Mouse (Mus musculus) embryonic fibroblast, embryonic 13.5 days (primary cell): Measurements from ENCODE around the gene Slc25a3. TPM values are rescaled to one million over a fixed set of nuclear protein-coding genes. Genes with fewer than 3 reads are reported as not detected.

Source experiments
- H3K27ac ChIP-seq: 2 replicates; pipeline ENCODE4 v1.5.1; 2012; ENCODE audit warnings: low read length, control low read depth, inconsistent platforms; ENCODE audit not compliant: insufficient read depth
- H3K4me1 ChIP-seq: 2 replicates; pipeline ENCODE4 v1.6.1; 2011; ENCODE audit warnings: low read length; ENCODE audit not compliant: control insufficient read depth, insufficient read depth
- H3K4me3 ChIP-seq: 2 replicates; pipeline ENCODE4 v1.5.1; 2011; ENCODE audit warnings: mild to moderate bottlenecking, control low read depth, low read length; ENCODE audit not compliant: insufficient read depth
- CTCF ChIP-seq: IDR thresholded peaks from 2 replicates; pipeline ENCODE4 v1.5.1; 2011; ENCODE audit warnings: mild to moderate bottlenecking, control low read depth, low read length, moderate library complexity, borderline replicate concordance; ENCODE audit not compliant: insufficient read depth
- POLR2A ChIP-seq: IDR thresholded peaks from 2 replicates; pipeline ENCODE4 v1.6.1; 2011; ENCODE audit warnings: low read depth, mild to moderate bottlenecking, control low read depth, low read length, moderate library complexity
- polyA plus RNA-seq: library from polyadenylated mRNA; stranded (reverse); fragments of >200 nt; gene quantifications from 2 replicates; pipeline ENCODE4 v1.2.4, GENCODE M21; 2011; ENCODE audit warnings: low read depth; ENCODE audit not compliant: missing spikeins, insufficient read length

Gene Slc25a3
- polyA plus RNA-seq, 1 experiment, result 590 TPM

- Histone ChIP-seq H3K4me3 (no peak overlapping the region), H3K4me1 (peaks cover 7% of the 10 kb centered on the region; the same call in 1 of the 2 replicates), H3K27ac (no peak overlapping the region)
- TF ChIP-seq CTCF (no peak), POLR2A (no peak)
Observed at GRCm38 (mm10) chr10:91098056-91098455, 25.8 kb downstream of the Slc25a3 start.

DNA sequence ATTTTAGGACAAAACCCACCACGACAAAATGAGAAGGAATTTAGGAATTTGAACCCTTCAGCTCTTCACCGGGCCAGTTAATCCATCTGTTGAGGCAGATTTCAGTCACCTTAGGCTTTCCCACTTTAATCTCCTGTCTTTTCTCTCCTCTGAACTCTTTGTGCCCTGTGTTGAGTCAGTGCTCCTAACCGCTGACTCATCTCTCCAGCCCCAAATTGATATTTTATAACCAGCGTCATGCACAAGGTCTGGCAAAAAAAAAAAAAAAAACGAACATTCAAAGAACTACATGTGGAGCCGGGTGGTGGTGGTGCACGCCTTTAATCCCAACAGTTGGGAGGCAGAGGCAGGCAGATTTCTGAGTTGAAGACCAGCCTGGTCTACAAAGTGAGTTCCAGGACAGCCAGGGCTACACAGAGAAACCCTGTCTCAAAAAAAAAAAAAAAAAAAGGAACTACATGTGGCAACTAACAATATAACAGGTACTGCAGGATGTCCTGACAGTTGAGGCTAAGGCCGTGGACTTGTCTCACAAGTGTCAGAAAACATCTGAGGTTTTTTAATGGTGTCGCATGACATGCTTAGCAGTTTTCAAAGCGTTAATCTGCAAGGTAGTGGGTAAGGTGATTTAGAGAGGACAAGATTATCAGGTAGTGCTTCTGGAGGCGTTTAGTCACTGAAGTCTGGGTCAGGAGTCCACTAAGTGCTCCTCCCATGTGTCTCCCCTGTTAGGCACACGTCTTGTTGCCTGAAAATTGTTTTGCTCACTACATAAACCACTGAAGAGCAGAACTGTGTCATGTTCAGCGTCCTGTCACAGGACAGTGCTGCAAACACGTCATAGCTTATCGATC is 29.4 kb downstream of the Slc25a3 start:
- peaks cover 9% of the 10 kb centered on the region; the same call in 1 of the 2 replicates for H3K4me1 ChIP-seq
- H3K27ac ChIP-seq, result no peak overlapping the region
- no peak overlapping the region for H3K4me3 ChIP-seq
- TF ChIP-seq POLR2A, result no peak
- no peak for TF ChIP-seq CTCF

DNA sequence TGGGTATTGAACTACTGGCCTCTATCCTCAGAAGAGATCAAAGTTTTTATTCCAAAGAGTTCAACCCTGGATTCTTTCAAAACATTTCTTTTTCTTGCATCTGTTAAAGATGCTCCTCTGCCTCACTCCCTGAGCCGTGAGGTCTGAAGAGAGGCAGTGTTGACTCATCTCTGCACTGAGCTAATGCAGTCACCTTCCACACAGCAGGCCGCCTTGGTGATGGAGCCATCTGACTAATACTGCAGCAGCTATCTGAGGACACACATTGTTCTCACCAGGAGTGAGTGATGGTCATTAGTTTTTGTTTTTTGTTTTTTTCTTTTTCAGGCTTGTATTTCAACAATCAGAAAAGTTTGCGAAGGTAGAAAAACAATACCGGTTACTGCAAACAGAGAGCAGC is 31.0 kb downstream of the Slc25a3 start:
- Histone ChIP-seq H3K27ac (no peak overlapping the region), H3K4me1 (peaks cover 9% of the 10 kb centered on the region; the same call in 1 of the 2 replicates), H3K4me3 (no peak overlapping the region)
- TF ChIP-seq POLR2A (no peak), CTCF (no peak)

DNA sequence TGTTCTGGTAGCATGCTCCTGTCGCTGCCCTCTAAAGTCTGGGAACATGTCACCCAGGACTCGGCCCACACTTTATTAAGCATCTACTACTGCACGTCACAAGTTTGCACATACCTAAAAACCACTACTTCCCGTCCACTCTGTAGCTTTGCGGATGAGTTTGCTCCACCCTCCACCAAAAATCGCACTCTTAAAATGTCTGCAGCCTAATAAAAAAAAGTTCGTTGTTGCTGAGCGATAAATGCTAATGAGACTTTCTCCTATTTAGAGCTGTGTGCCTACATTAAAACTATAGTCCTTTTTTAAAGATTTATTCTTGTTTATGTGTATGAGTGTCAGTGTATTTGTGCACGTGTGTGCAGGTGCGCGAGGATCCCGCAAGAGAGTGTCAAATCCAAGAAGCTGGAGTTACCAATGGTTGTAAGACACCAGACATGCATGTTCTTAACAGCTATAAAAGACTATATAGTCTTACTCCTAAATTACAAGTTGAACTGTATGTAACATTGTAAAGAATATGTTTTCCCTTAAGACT is 40.4 kb downstream of the Slc25a3 start:
- H3K4me1 ChIP-seq, result no peaks in the 10 kb centered on the region
- peak overlapping the region; percentile 85 for H3K4me3 ChIP-seq
- TF ChIP-seq POLR2A (no peak; the same call in none of the 2 replicates), CTCF (no peak)
- H3K27ac ChIP-seq, result peak overlapping the region; percentile 57; the same call in 1 of the 2 replicates

GRCm38 (mm10) chr10:91082550-91083392 is 41.1 kb downstream of the Slc25a3 start, which contains the start of the genes Apaf1 and Ikbip:
Gene Apaf1, minus strand, starts transcription at chr10:91082770.
Gene Ikbip, plus strand, starts transcription at chr10:91082940.
- no peak for TF ChIP-seq CTCF
- peak; percentile 98 for TF ChIP-seq POLR2A

GRCm38 (mm10) chr10:91081959-91082507 is 41.8 kb downstream of the Slc25a3 start:
- Histone ChIP-seq H3K27ac (peak overlapping the region; percentile 70), H3K4me1 (peaks cover 2% of the 10 kb centered on the region; the same call in 1 of the 2 replicates), H3K4me3 (peak overlapping the region; percentile 95)
- TF ChIP-seq CTCF, result no peak
- TF ChIP-seq POLR2A, result no peak

More at GRCm38 (mm10) chr10:91082550-91083392, 41.1 kb downstream of the Slc25a3 start, which contains the start of the genes Apaf1 and Ikbip:
- Histone ChIP-seq H3K27ac (peak within 1 kb of the TSS; percentile 70), H3K4me1 (no peaks in the 10 kb centered on the region), H3K4me3 (peak within 1 kb of the TSS; percentile 95)

DNA sequence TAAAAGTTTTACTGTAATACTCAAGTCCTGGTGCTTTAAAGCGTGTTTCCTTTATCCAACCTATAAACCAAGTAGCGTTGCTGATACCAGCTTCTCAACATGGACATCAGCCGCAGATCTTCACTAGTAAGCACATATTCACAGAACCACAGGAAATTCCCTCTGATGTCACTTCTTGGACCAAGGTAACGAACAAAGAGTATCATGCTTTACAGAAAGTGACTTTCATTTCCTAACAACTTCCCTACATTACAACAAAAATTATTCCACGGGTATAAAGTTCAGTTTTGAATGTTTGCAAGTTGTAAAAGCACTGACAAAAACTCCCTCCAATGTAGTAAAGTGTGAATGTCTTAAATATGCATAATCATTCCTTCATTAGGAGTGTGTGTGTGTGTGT is 43.3 kb downstream of the Slc25a3 start:
- Histone ChIP-seq H3K4me1 (peaks cover 2% of the 10 kb centered on the region; the same call in 1 of the 2 replicates), H3K4me3 (peak overlapping the region; percentile 52), H3K27ac (no peak overlapping the region)
- TF ChIP-seq POLR2A, result no peak
- no peak for TF ChIP-seq CTCF

DNA sequence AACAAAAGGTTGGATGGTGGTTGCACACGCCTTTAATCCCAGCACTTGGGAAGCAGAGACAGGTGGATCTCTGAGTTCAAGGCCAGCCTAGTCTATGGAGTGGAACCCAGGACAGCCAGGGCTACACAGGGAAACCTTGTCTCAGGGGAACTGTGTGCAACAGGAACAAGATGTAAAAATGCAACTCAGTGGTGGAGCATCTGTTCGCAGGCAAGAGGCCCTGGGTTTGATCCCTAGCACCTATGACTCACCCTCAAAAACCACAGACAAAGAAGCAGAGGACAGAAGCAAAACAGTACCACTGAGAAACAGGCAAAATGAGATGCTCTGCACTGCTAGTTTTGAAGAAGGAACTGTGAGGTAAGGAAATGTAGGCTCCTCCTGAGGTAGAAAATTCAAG is 47.2 kb downstream of the Slc25a3 start:
- TF ChIP-seq POLR2A, result no peak
- no peak for TF ChIP-seq CTCF
- Histone ChIP-seq H3K4me3 (no peak overlapping the region), H3K4me1 (peaks cover 2% of the 10 kb centered on the region; the same call in 1 of the 2 replicates), H3K27ac (no peak overlapping the region)

- no peak for TF ChIP-seq CTCF
- TF ChIP-seq POLR2A, result no peak
- no peak overlapping the region for H3K4me3 ChIP-seq
- H3K4me1 ChIP-seq, result peaks cover 2% of the 10 kb centered on the region; the same call in 1 of the 2 replicates
- peak overlapping the region; percentile 72 for H3K27ac ChIP-seq
Observed at GRCm38 (mm10) chr10:91073345-91073744, 50.5 kb downstream of the Slc25a3 start.
